Mouse (Mus musculus): Measurements from ENCODE around the gene Noxred1.
"Not testable (repeated sequence)": the region's sequence is repeated elsewhere in the genome, so short reads cannot be mapped to it uniquely, and the experiment has no call there.

Gene Noxred1

DNA sequence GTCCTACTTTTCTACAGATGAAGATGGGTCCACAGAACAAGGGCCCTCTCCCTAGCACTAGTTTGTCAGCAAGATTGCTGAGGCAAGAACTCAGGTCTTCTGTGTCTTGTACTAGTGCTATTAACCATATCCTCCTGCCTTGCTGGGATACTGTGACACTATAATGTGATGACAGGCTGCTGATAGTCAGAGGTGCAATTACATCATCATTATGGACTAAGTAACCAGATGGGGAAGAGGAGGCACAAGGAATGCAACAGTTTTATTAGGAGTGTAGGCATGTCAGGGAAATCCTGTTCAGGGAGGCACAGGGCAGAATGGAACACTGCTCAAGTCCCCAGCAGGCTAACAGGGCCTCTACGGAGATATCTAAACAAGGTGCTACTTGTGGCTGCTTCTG, at the start of gene Noxred1:
Gene Noxred1, minus strand, starts transcription at position 101 of the 400 bp plus-strand sequence.
- DNase-seq (ENCODE audit: low spot score in 2 of 2), result no peak

DNA sequence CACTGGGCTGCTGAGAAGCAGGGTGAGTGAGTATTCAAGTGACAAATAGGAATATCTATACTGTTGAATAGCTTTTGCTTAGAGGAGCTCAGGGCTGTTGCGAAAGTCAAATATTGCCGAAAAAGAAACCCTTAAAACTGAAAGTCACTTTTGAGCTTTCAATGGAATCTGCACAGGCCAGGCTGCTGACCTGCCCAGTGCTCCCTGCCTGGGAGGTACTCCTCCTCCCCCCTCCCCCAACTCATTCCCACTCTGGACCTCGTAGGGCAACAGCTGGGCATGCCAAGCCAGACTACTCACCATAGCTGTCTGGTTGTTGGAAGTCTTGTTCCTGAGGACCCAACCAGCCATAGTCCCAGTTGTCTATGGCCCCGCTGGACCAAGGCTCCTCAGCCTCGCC, 46.2 kb upstream of the Noxred1 start:
- no peak for DNase-seq (ENCODE audit: low spot score in 2 of 2)

DNA sequence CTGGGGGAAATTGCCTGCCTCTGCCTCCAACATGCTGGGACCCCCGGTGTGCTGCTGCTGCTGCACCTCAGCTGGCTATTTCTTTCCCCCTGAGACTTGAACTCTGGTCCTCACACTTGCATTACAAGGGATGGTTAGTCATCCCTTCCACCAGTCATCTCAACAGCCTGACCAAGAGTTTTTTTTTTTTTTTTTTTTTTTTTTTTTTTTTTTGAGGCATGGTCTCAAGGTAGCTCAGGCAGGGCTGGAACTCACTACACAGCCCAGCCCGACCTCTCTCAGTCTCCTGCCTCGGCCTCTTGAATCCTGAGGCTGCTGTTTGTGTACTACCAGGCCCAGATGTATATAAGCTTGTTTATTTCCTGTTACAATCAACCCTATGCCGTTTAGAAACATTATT, 45.7 kb upstream of the Noxred1 start:
- DNase-seq (ENCODE audit: low spot score in 2 of 2), result no peak

DNA sequence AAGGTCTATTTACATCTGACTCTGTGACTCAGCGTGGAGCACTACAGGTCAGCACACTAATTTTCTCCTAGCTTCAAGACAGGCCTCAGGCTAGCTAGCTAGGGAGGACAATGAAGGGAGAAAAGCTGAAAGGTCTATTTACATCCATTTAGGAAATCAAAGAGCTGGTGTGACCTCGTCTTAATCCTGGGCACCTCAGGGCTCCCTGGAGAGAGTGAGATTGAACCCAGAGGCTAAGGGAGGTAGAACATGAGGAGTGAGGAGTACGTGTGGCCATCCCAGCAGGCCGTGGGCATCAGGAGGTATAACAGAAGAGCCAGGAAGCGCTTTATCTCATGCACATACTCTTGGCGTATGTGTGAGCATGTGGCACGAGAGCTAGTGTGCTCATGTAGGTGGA, 45.2 kb upstream of the Noxred1 start:
- no peak for DNase-seq (ENCODE audit: low spot score in 2 of 2)

DNA sequence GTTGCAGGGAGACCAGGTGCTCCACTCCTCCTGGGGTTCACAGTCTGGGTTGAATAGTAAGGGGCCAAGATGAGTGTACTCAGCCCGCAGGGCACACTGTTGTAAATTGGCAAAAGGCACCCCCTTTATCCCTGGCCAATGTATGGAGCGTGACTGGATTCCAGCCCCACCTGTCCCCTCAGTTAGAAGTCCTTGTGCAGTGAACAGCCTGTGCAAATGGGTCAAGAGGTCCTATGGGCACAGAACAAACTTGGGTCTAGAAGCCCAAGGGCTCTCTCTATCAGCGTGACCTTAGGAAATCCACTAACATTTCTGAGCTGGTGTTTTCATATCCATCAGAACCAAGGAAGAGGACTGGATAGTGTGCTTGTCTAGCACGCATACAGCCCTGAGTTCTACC, 44.2 kb upstream of the Noxred1 start:
- DNase-seq (ENCODE audit: low spot score in 2 of 2), result no peak

DNA sequence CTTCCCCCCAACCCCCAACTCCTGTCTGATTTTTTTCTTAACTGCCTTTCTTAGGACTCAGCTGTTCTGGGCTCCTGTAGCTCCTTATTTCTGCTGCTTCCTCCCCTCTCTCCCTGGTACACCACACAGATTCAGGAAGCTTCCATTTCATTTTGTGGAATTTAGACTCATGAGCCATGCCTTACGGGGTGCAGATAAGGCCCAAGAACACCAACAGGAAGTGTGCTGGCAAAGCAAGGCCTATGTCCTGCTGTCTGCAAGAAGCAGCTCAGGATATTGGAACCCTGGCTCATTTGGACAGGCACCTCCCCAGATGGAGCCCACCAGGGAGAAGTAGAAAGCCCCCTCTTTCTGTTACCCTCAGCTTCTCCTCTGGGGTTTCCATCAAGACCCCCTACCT, 43.2 kb upstream of the Noxred1 start:
- DNase-seq (ENCODE audit: low spot score in 2 of 2), result no peak

DNA sequence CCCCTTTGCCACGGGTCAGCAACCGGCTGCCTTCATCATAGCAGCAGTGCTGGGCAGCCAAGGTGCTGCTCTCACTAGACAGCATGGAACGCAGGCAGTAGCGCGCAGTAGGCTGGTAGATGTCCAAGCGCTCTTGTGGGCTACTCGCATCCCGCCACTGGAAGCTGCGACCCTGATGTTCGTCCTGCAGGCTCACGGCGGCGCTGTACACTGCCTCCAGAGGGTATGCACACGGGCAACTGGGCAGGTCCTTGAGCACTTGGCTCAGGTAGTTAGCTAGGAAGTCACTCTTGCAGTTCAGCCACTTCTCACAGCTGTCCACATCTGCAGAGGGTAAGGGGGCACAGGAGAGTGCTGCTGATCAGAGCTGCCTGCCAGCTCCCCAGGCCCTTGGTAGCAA, 41.3 kb upstream of the Noxred1 start:
- DNase-seq (ENCODE audit: low spot score in 2 of 2), result no peak

DNA sequence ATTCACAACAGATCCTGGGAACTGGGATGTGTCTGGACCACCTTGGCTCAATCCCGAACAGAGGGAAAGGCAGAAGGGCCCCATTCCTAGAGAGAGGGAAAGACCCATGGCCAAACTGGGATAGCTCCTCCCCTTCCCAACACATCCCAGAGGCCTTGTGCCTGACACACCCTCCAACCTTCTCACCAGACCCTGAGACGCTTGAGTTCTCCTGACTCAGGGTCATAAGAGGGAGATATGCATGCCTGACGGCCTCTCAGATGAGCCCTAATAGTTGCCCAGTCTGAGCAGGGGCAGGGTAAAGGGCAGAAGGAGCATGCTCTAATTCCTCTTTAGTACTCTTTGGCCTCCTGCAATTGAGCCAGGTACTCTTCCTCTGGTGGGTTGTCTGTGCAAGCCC, 40.8 kb upstream of the Noxred1 start:
- no peak for DNase-seq (ENCODE audit: low spot score in 2 of 2)

DNA sequence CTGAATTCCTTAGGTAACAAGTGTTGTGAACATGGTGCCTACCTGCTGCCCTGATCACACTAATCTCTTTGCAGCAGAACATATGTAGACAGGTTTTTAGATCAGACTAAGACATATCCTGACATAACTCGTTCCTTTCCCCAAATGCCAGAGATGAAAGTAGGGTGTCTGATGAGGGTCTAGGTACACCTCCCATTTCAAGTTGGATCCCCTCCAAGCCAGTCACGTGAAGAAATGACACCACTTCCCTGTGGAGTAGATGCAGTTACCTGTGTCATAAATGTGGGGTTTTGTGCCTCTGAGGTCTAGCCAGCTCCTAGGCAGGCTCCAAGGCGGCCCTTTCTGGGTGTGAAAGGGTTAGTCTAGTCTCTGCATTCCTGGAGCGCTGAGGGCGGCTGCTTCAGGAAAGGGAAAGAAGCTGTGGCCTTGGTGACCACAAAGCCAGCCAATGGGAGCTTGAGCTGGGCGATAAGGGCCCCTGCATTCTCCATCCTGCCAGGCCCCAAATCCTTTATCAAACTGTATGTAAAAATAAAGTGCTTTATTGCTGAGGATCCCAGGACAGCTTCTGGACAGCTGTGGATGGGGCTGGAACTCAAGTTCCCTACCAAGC, 39.7 kb upstream of the Noxred1 start:
- DNase-seq (ENCODE audit: low spot score in 2 of 2), result no peak

DNA sequence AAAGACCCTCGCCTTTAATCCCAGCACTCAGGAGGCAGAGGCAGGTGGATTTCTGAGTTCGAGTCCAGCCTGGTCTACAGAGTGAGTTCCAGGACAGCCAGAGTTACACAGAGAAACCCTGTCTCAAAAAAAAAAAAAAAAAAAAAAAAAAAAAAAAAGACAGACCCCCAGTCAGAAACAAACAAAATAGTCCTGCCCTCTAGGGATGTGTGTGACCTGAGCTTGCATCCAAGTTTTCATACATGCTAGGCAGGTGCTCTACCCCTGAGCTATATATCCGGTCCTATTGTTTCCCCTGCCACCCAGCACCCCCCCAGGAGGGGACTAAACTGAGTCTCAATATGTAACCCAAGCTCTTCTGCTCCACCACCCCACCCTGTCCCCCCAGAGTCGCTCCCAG, 38.7 kb upstream of the Noxred1 start:
- not testable (repeated sequence) for DNase-seq (ENCODE audit: low spot score in 2 of 2)

DNA sequence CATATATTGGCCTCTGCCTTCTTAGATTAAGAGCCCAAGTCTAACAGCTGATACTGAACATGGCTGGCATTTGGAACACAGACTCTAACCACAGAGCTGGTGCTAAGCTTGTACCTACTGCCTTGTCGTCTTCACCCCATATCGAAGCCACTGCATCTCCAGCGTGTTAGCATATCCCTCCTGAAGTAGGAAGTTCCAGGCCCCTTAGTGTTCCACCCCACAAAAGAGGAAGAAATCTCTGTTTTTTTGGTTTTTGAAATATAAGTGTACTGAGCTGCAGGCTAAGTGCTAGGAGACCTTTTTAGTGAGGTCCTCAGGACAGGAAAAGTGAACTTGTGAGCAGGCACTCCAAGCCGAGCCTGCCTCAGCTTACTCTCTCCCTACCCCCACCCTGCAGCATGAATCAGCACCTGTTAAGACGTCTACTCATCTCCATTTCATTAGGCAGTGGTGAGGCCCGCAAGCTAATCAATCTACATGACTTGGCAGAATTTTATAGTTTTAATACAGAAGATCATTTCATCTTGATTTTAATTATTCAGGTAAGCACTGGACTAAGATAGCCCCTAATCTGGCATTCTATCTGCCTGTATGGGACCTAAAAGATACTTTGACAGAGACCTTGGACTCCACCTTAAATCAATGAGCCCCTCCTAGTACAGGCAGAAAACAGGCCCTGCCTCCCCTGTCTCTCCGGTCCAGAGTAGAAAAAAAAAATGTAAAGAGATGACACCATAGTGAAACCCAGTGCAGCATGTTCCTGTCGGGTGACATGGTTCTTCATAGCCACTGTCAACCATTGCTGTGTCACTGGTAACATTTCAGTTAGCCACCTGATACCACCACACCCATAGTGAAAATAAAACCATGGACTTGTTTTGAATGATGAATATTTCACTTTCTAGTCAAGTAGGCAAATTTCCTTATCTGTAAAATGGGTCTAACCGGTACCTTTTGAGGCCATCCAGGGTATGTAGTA, 36.6 kb upstream of the Noxred1 start:
- DNase-seq (ENCODE audit: low spot score in 2 of 2), result no peak

DNA sequence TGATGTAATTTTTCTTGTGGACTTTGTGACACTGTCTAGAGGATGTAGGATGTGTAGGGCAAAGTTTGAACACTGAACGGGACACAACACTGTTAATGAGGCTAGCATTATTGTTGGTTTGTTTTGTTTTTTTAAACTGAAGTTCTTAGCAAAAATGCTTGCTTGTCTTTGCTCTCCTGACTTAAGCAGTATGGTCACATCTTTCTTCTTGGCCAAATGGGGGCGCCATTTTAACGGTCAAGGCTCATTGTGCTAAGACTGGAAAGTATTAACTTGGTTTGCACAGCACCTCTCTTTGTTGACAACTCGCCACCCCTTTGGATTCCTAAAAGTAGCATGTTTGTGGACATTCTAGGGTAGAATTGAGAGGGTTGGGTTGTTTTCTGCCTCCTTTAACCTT, 29.1 kb upstream of the Noxred1 start:
- peak in 1 of 2 experiments; percentile 9 for DNase-seq (ENCODE audit: low spot score in 2 of 2)

DNA sequence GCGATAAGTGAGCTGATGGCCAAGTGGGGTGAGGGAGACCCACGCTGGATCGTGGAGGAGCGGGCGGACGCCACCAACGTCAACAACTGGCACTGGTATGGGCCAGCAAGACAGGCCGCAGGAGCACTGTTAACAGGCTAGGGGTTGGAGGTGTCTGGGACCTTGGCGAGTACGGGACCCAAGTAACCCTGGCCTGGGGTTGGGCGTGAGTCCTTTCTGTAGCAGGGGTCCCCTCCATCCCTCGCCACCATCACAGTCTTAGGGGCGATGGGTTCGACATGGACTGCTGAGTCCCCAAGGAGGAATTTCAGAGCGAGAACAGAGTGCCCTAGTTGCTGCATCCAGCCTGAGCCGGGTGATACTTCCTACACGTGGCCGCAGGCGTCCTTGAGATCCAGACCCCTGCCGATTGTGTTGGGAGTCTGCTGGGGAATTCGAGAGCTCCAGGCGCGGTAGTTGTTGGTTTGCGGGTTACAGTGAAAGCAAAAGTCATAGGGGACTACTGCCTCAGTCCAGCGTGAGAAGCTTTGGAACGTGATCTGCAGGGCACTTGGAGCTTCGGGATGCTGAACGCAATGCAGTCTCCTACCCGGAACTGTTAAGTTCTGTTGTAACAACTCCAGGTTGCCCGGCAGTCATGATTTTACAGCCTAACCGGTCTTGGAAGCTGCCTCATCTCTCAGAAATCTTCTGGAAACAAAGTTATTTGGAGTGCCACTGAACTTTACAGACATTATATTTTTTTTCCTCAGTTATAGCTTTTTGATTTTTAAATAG, 28.5 kb upstream of the Noxred1 start:
- no peak for DNase-seq (ENCODE audit: low spot score in 2 of 2)

DNA sequence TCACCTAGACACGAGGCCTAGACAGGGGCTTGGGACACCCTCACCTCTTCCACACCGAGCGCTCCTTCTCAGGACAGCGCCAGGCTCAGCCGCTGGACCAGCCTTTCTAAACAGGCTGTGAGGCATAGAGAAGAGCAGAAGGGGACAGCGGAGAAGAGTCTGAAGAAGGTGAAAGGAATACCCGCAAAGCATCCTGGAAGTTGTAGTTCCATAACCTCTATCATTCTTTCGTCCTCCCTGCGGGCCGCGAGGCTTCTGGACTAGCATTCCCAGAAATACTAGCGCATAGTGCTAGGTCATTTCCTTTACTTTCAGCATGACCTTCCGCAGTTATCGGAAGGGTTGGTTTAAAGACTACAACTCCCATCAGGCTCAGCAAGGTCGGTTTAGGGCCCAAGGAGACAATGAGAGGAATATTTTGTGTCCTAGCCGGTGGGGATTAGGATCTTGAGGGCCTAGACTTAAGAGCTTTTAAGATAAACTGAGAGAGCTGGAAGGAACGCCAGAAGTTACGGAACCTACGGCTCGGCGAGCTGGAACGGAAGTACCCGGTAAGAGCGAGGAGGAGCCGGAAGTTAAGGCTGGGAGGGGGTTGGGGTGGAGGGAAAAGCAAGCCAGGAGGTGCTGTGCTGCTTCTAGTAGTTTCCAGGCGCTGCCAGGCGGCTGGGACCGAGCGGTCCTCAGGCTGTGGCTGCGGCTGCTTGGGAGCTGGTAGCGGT, 27.7 kb upstream of the Noxred1 start, which contains the start of the genes Vipas39 and Ahsa1:
Gene Vipas39, minus strand, starts transcription at position 149 of the 719 bp plus-strand sequence.
Gene Ahsa1, plus strand, starts transcription at position 372 of the 719 bp plus-strand sequence.
- peak; percentile 84 to 86 for DNase-seq (ENCODE audit: low spot score in 2 of 2)

DNA sequence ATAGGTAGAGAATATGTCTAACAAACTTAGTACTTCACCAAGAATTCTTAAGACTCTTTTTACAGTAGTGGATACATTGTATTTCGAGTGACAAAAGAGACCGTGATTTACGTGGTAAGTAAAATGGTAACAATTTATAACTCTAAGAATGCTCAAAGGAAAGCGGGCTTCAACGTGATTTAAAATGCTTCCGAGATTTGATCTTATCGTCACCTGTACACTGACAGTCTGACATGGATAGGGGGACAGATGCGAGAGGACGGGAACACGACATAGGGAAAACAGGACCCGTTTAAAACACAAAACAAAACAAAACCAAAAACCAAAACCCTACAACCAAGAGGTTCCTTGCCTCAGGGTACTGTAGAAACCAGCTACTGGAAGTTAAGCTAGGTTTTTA, 26.9 kb upstream of the Noxred1 start:
- DNase-seq (ENCODE audit: low spot score in 2 of 2), result no peak

DNA sequence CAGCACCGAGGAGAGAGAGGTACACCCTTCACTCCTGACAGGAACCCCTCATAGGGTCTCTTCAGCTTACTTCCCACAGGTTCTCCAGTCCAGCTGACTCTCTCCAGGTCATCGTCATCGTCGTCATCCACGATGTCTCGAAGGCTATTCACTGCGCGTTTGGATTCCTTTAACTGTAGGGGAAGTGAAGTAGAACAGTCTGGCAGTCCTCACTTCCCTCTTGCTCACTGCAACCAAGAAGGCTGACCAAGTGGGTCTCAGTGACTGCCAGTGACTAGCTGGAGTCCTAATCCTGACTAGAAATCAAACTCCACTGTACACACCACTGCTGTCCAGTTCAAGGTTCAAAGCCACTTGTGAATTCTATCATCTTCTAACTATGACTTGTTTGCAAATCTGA, 22.0 kb upstream of the Noxred1 start:
- no peak for DNase-seq (ENCODE audit: low spot score in 2 of 2)

DNA sequence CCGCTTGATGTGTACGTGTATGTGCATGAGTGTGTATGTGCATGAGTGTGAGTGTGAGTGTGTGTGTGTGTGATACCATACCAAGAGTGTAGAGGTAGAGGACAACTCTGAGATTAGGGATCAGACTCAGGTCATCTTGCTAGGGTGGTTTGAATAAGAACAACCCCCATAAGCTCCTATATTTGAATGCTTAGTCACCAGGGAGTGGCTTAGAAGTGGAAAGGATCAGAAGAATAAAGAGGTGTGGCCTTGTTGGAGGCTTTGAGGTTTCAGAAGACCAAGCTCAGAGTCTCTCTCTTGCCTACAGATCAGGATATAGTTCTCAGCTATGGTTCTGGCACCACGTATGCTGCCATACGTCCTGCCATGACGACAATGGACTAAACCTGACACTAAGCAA, 18.1 kb upstream of the Noxred1 start:
- no peak for DNase-seq (ENCODE audit: low spot score in 2 of 2)

DNA sequence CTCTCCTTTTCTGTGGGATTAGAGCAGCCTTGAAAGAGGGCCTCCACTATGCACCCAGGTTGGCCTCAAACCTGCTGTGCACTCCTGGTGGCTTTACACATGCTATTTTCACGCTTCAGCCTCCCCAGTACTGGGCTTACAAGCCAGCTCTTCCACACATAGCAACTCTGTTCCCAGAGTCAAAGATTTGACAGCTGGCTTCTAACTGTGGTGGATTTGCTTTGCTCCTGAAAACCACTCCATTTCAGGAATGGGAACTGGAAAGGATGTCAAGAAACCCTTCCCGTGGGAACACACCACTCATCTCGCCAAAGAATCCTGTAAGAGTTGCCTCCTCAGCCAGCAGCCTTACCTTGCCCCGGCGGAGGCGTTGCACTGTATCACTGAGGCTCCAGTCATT, 15.3 kb upstream of the Noxred1 start:
- no peak for DNase-seq (ENCODE audit: low spot score in 2 of 2)

DNA sequence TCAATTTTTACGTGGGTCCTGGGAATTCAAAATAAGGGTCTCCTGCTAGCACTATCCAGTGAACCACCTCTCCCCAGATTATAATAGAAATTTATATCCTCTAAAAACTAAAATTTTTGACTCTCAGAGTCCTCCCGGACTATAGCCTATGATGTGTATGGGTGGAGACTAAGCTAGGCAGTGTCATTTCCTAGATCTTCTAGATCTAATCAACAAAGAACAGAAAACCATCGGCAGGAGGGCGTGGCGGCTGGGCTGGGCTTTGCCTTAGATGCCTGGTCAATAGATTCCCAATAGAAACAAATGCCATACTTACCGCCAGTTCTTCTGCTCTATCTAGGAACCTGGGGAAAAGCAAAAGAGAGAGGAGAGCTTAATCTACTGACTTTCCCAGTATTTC, 11.6 kb upstream of the Noxred1 start:
- DNase-seq (ENCODE audit: low spot score in 2 of 2), result no peak

DNA sequence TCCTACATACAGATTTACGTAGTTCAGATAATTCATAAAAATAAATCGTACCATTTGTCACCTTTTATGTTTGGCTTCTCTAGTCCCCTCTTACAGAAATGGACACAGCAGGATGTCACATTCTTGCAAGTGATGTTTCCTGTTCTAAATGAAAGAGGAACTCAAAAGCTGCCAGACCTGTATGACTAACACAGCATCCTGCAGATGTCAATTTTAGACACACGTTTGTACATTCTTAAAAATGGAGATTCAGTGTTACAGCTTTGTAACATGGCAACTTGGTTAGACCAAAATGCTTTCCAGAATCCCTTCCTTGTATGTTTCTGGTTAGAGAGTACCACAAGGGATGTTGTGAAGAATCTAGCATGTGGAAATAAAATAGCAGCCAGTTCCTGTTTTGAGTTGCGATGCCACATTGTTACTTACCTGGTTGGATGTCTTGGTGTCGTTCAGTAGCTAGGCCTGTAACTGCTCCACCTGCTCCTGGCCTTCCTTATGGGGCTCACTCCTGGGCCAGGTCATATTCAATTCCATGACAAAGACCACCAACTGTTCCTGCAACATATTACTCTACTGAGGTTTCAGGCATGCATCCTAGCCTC, 1.5 kb downstream of the Noxred1 start:
- DNase-seq (ENCODE audit: low spot score in 2 of 2), result no peak

DNA sequence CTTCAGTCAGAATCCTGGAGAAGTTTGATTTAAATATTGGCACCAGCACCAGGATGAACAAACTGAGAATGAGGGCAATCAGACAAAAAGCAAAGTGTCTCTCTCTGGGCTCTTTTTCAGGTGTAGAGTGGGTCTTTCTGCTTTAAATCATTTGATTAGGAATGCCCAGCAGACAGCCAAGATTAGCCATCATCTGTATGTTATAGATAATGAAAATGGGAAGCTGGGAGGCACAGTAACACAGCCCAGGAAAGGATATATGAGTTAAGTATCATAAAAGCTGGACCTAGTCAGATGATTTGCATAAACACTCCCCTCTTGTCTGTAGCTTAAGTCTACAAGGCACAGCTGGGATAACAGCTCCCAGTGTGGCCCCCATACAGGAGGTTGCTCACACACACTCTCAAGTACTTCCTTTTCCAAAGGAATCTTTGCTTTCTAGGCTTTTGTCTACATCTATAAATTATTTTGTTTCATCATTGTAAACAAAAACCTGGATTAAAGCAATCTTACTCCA, 8.1 kb downstream of the Noxred1 start:
- DNase-seq (ENCODE audit: low spot score in 2 of 2), result no peak
